8 mouse cellular contexts compared by ENCODE assay signal in genomic region chr13:3538223-3538968, GRCm38 (mm10). TPM values are rescaled to one million over a fixed set of nuclear protein-coding genes. Genes with fewer than 3 reads are reported as not detected.
A peak's percentile ranks its signal among the peaks of the same experiment; 100 is the strongest.
DNase-seq lines count a peak whose midpoint lies in the region; ATAC-seq and TF ChIP-seq lines count a peak whose summit lies in the region.

No protein-coding gene starts in this region.

- TF ChIP-seq CTCF in gastrocnemius, adult 2 months (IDR thresholded peaks at IDR 0.05): no peak

- peaks cover 22% of the 10 kb centered on the region for H3K4me1 ChIP-seq in hindbrain, embryonic 16.5 days (ENCODE audit: control insufficient read depth, insufficient read depth, low read depth, low read length)

- ATAC-seq in common myeloid progenitor, adult 5-6 weeks (replicated peaks; ENCODE audit: low read depth, poor library complexity, severe bottlenecking): peak; percentile 7; the same call in 1 of the 2 replicates
- ATAC-seq in hindbrain, embryonic 16.5 days: peak; percentile 68

- H3K36me3 ChIP-seq in hindbrain, embryonic 16.5 days (ENCODE audit: control insufficient read depth, insufficient read depth, low read length): no peaks in the 10 kb centered on the region
- H3K36me3 ChIP-seq in macrophage (ENCODE audit: inconsistent target): no peaks in the 10 kb centered on the region

- peak overlapping the region; percentile 99 for H3K27ac ChIP-seq in gastrocnemius, adult 2 months
- peak overlapping the region; percentile 99 for H3K27ac ChIP-seq in hindbrain, embryonic 16.5 days (ENCODE audit: low read depth, low read length)
- peak overlapping the region; percentile 90 for H3K27ac ChIP-seq in macrophage

- H3K9ac ChIP-seq in hindbrain, embryonic 16.5 days (ENCODE audit: low read depth, low read length): peak overlapping the region; percentile 99

- no peaks in the 10 kb centered on the region for H3K27me3 ChIP-seq in hindbrain, embryonic 16.5 days (replicated peaks; ENCODE audit: control insufficient read depth, insufficient read depth, low read length)

- peak; percentile 88 for DNase-seq in adipocyte (ENCODE audit: low spot score)
- DNase-seq in gastrocnemius, adult 2 months: peak; percentile 85
- peak; percentile 54 to 57 for DNase-seq in left cerebral cortex, adult 8-10 months (ENCODE audit: low spot score in 2 of 2)
- peak; percentile 69 for DNase-seq in right cerebral cortex, adult 18-20 months
- DNase-seq in yolk sac, embryonic 10.5 days (ENCODE audit: low spot score): peak; percentile 83

- peaks cover 49% of the 10 kb centered on the region for H3K79me2 ChIP-seq in macrophage (ENCODE audit: inconsistent target)

- peak overlapping the region; percentile 61 for H3K4me2 ChIP-seq in hindbrain, embryonic 16.5 days (ENCODE audit: low read length)

- intact Hi-C loops in gastrocnemius, adult 2 months (cut with DNase I): loop anchor here (10.0 kb wide), 1 partner anchor 356 kb away; no protein-coding TSS in a partner anchor

- peak overlapping the region; percentile 92 for H3K4me3 ChIP-seq in gastrocnemius, adult 2 months
- H3K4me3 ChIP-seq in hindbrain, embryonic 16.5 days (ENCODE audit: low read length): peak overlapping the region; percentile 97
- H3K4me3 ChIP-seq in macrophage (ENCODE audit: inconsistent target): peak overlapping the region; percentile 74

- H3K9me3 ChIP-seq in hindbrain, embryonic 16.5 days (ENCODE audit: control insufficient read depth, low read length): no peaks in the 10 kb centered on the region; the same call in 1 of the 2 replicates

- under 1% methylated on average over 59 of the region's 59 CpGs for WGBS in hindbrain, embryonic 16.5 days
- under 1% methylated on average over 46 of the region's 59 CpGs for WGBS in macrophage (ENCODE audit: missing documents)

RNA-seq across cellular contexts. Expression of gene Gdi2, which starts 0.5 kb away (rescaled TPM):
- total RNA-seq in common myeloid progenitor, adult 5-6 weeks (2017): 466 and 530 TPM in 2 replicates
- 100 to 1,000 TPM; 145 to 152 TPM for total RNA-seq in gastrocnemius, adult 2 months (2021)
- polyA plus RNA-seq in hindbrain, embryonic 16.5 days (2015; fragmentation: Nextera tagmentation; extraction: Ambion mirVana): 414 and 419 TPM in 2 replicates
- total RNA-seq in left cerebral cortex, adult 8-10 months (2022): 100 to 1,000 TPM; 316 to 326 (median 319) TPM
- 100 to 1,000 TPM in 24 of 26 experiments, 10 to 100 TPM in 2; 88.1 to 403 (median 202) TPM for total RNA-seq in macrophage (2018; cell fraction: chromatin; rRNA removed)
- total RNA-seq in macrophage (2018; cell fraction: cytosol; rRNA removed): 100 to 1,000 TPM; 413 to 754 (median 525) TPM
- 100 to 1,000 TPM; 142 to 412 (median 227) TPM for total RNA-seq in macrophage (2018; cell fraction: nucleus; rRNA removed)
- polyA plus RNA-seq in macrophage (2018): 687 to 803 TPM (median 741 TPM) in 3 replicates

Comparison
In these comparisons a context has a peak if more than half of its experiments do, and no peak if none do; other contexts are left out.
1. Peak in every context shown above with its lines: DNase-seq, ATAC-seq, H3K4me3 ChIP-seq and H3K27ac ChIP-seq.